ENCODE assay signal across 8 mouse cellular contexts in genomic region chr10:10689668-10690223, GRCm38 (mm10). TPM values are rescaled to one million over a fixed set of nuclear protein-coding genes. Genes with fewer than 3 reads are reported as not detected.
DNase-seq lines count a peak whose midpoint lies in the region; ATAC-seq lines count a peak whose summit lies in the region.

No protein-coding gene starts in this region.

- no peaks in the 10 kb centered on the region for H3K36me3 ChIP-seq in kidney, embryonic 16.5 days (ENCODE audit: insufficient read depth, low read length)
- no peaks in the 10 kb centered on the region for H3K36me3 ChIP-seq in forebrain, embryonic 11.5 days (ENCODE audit: control insufficient read depth, insufficient read depth, low read length)
- H3K36me3 ChIP-seq in limb, embryonic 11.5 days (ENCODE audit: control insufficient read depth, insufficient read depth, low read length): no peaks in the 10 kb centered on the region
- H3K36me3 ChIP-seq in neural tube, embryonic 14.5 days (ENCODE audit: control insufficient read depth, insufficient read depth, low read length): no peaks in the 10 kb centered on the region

- ATAC-seq in kidney, embryonic 16.5 days (ENCODE audit: low FRiP score, low TSS enrichment): peak; percentile 51; the same call in 1 of the 2 replicates
- ATAC-seq in forebrain, embryonic 11.5 days (replicated peaks; ENCODE audit: low FRiP score): peak; percentile 64
- peak; percentile 22; the same call in 1 of the 2 replicates for ATAC-seq in limb, embryonic 11.5 days (ENCODE audit: insufficient number of reproducible peaks, low FRiP score, low TSS enrichment, low read depth)
- ATAC-seq in neural tube, embryonic 14.5 days (ENCODE audit: low read depth): peak; percentile 73

- no peaks in the 10 kb centered on the region for H3K9me3 ChIP-seq in kidney, embryonic 16.5 days (ENCODE audit: low read length)
- H3K9me3 ChIP-seq in forebrain, embryonic 11.5 days (ENCODE audit: control insufficient read depth, low read length): no peaks in the 10 kb centered on the region
- no peaks in the 10 kb centered on the region for H3K9me3 ChIP-seq in limb, embryonic 11.5 days (ENCODE audit: control insufficient read depth, low read length)
- H3K9me3 ChIP-seq in neural tube, embryonic 14.5 days (ENCODE audit: control insufficient read depth, low read length): no peaks in the 10 kb centered on the region

- no peak overlapping the region for H3K9ac ChIP-seq in kidney, embryonic 16.5 days (replicated peaks; ENCODE audit: low read length)
- H3K9ac ChIP-seq in forebrain, embryonic 11.5 days (ENCODE audit: low read length): peak overlapping the region; percentile 53
- no peak overlapping the region for H3K9ac ChIP-seq in limb, embryonic 11.5 days (ENCODE audit: low read length)
- H3K9ac ChIP-seq in neural tube, embryonic 14.5 days (replicated peaks; ENCODE audit: low read depth, low read length): peak overlapping the region; percentile 55

- 11% methylated on average over 11 of the region's 11 CpGs for WGBS in kidney, embryonic 16.5 days
- WGBS in forebrain, embryonic 11.5 days: 9% methylated on average over 11 of the region's 11 CpGs
- WGBS in limb, embryonic 11.5 days: 19% methylated on average over 11 of the region's 11 CpGs
- WGBS in neural tube, embryonic 14.5 days: 6% methylated on average over 11 of the region's 11 CpGs

- no peak for DNase-seq in kidney, postnatal 36 days
- DNase-seq in forebrain, embryonic 11.5 days (ENCODE audit: low spot score): no peak
- DNase-seq in limb, embryonic 11.5 days (ENCODE audit: low spot score): no peak
- DNase-seq in urinary bladder, adult 18-20 months (ENCODE audit: low spot score in 2 of 2): no peak
- DNase-seq in thymus, adult 18-20 months: no peak
- DNase-seq in thymus, postnatal 14 days: no peak

- H3K4me2 ChIP-seq in kidney, embryonic 16.5 days (replicated peaks; ENCODE audit: low read depth, low read length): peak overlapping the region; percentile 86
- peak overlapping the region; percentile 91 for H3K4me2 ChIP-seq in forebrain, embryonic 11.5 days (ENCODE audit: low read depth, low read length, severe bottlenecking)
- peak overlapping the region; percentile 87 for H3K4me2 ChIP-seq in limb, embryonic 11.5 days (ENCODE audit: low read depth, severe bottlenecking)
- peak overlapping the region; percentile 97 for H3K4me2 ChIP-seq in neural tube, embryonic 14.5 days (ENCODE audit: low read depth, low read length)

- 0 out of 2 replicates have a peak, but pooled peaks cover 11% of the 10 kb centered on the region for H3K27me3 ChIP-seq in kidney, embryonic 16.5 days (ENCODE audit: insufficient read depth, low read length)
- H3K27me3 ChIP-seq in forebrain, embryonic 11.5 days (ENCODE audit: control insufficient read depth, insufficient read depth, low read length): no peaks in the 10 kb centered on the region
- H3K27me3 ChIP-seq in limb, embryonic 11.5 days (ENCODE audit: control insufficient read depth, insufficient read depth, low read length): no peaks in the 10 kb centered on the region
- no peaks in the 10 kb centered on the region; the same call in 1 of the 2 replicates for H3K27me3 ChIP-seq in neural tube, embryonic 14.5 days (ENCODE audit: control insufficient read depth, insufficient read depth, low read length)

- no peak overlapping the region for H3K27ac ChIP-seq in kidney, embryonic 16.5 days (ENCODE audit: low read length)
- H3K27ac ChIP-seq in forebrain, embryonic 11.5 days (ENCODE audit: low read depth, low read length): no peak overlapping the region
- no peak overlapping the region for H3K27ac ChIP-seq in limb, embryonic 11.5 days (replicated peaks; ENCODE audit: low read depth, low read length)
- H3K27ac ChIP-seq in neural tube, embryonic 14.5 days (ENCODE audit: low read depth, low read length): no peak overlapping the region

- peaks cover 11% of the 10 kb centered on the region for H3K4me1 ChIP-seq in kidney, embryonic 16.5 days (ENCODE audit: insufficient read depth, low read length)
- 0 out of 2 replicates have a peak, but pooled peaks cover 2% of the 10 kb centered on the region for H3K4me1 ChIP-seq in forebrain, embryonic 11.5 days (replicated peaks; ENCODE audit: control insufficient read depth, insufficient read depth, low read length)
- H3K4me1 ChIP-seq in limb, embryonic 11.5 days (ENCODE audit: control insufficient read depth, insufficient read depth, low read length): no peaks in the 10 kb centered on the region
- no peaks in the 10 kb centered on the region for H3K4me1 ChIP-seq in neural tube, embryonic 14.5 days (ENCODE audit: control insufficient read depth, insufficient read depth, low read length)

- peak overlapping the region; percentile 45 for H3K4me3 ChIP-seq in kidney, embryonic 16.5 days (ENCODE audit: low read length)
- H3K4me3 ChIP-seq in forebrain, embryonic 11.5 days (ENCODE audit: low read depth, low read length): peak overlapping the region; percentile 40
- H3K4me3 ChIP-seq in limb, embryonic 11.5 days (ENCODE audit: low read depth, low read length): peak overlapping the region; percentile 35
- peak overlapping the region; percentile 48 for H3K4me3 ChIP-seq in neural tube, embryonic 14.5 days (ENCODE audit: low read depth, low read length)

RNA-seq across cellular contexts. Expression of gene Gm10944, which starts 8.6 kb away (rescaled TPM):
- polyA plus RNA-seq in kidney, embryonic 16.5 days (2015; fragmentation: Nextera tagmentation; extraction: Ambion mirVana): not detected in 2 replicates
- polyA plus RNA-seq in forebrain, embryonic 11.5 days (2014; fragmentation: Nextera tagmentation; extraction: Ambion mirVana): not detected in 2 replicates
- polyA plus RNA-seq in limb, embryonic 11.5 days (2014; fragmentation: Nextera tagmentation; extraction: Ambion mirVana): not detected in 2 replicates
- polyA plus RNA-seq in neural tube, embryonic 14.5 days (2014; fragmentation: Nextera tagmentation; extraction: Ambion mirVana): not detected in 2 replicates

Comparison
In these comparisons a context has a peak if more than half of its experiments do, and no peak if none do; other contexts are left out.
1. ATAC-seq: peak in every context shown above with its lines; median percentile 73 in neural tube, embryonic 14.5 days; 64 in forebrain, embryonic 11.5 days; 51 in kidney, embryonic 16.5 days; 22 in limb, embryonic 11.5 days.
2. H3K9ac ChIP-seq: peak in forebrain, embryonic 11.5 days (single experiment) and neural tube, embryonic 14.5 days (single experiment); none in kidney, embryonic 16.5 days (single experiment) and limb, embryonic 11.5 days (single experiment).
3. Peak in every context shown above with its lines, with median percentiles within 50 percentile points of each other: H3K4me2 ChIP-seq and H3K4me3 ChIP-seq.